Comparison of ENCODE assay signal across 17 mouse cellular contexts in the genomic region with DNA sequence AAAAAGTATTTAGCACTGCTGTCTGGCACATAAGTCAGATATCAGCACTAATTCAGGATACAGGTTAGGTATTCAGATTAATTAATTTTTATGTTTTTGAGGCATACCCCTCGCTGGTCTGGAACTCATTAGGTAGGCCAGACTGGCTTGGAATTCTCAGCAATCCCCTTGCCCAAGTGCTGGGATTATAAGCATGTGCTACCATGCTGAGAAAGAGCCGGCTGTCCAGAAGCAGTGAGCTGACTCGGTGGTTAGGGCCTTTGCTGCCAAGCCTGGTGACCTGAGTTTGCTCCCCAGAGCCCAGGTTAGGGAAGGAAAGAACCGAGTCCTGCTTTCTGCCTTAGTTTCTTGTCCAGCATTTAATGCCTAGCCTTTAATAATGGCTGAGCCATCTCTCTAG.
DNase-seq lines count a peak whose midpoint lies in the region; ATAC-seq lines count a peak whose summit lies in the region.
"Had no signal": no experiment of that assay in that cellular context is flagged by ENCODE, and none has a peak within 500 bp of the region (broad histone marks: within the 10 kb centered on the region; RNA-seq: fewer than 3 reads in every experiment).

No protein-coding gene starts in this region.

- no peak overlapping the region for H3K4me3 ChIP-seq in hindbrain, embryonic 12.5 days
- no peak overlapping the region for H3K4me3 ChIP-seq in hindbrain, embryonic 11.5 days (ENCODE audit: low read depth, low read length)
- no peak overlapping the region for H3K4me3 ChIP-seq in neural tube, embryonic 13.5 days

- H3K4me2 ChIP-seq in hindbrain, embryonic 12.5 days (replicated peaks): no peak overlapping the region
- H3K4me2 ChIP-seq in hindbrain, embryonic 11.5 days (replicated peaks; ENCODE audit: low read depth, low read length): no peak overlapping the region
- no peak overlapping the region for H3K4me2 ChIP-seq in neural tube, embryonic 13.5 days

- 44% methylated on average over 4 of the region's 4 CpGs for WGBS in hindbrain, embryonic 12.5 days
- WGBS in hindbrain, embryonic 11.5 days: 50% methylated on average over 4 of the region's 4 CpGs
- WGBS in neural tube, embryonic 13.5 days: 42% methylated on average over 4 of the region's 4 CpGs

- H3K9ac ChIP-seq in hindbrain, embryonic 12.5 days: no peak overlapping the region
- no peak overlapping the region for H3K9ac ChIP-seq in hindbrain, embryonic 11.5 days (ENCODE audit: low read depth, low read length)
- H3K9ac ChIP-seq in neural tube, embryonic 13.5 days: no peak overlapping the region
- H3K9ac ChIP-seq: liver, postnatal 0 days had no signal

- DNase-seq in cerebellum, adult 9-11 months: peak; percentile 37
- DNase-seq in cerebellum, adult 8-10 months: no peak
- DNase-seq in hindbrain, embryonic 11.5 days (ENCODE audit: low spot score): no peak
- DNase-seq in neural tube, embryonic 10.5 days (ENCODE audit: extremely low spot score, low spot score): no peak
- no peak for DNase-seq in kidney, adult 18-20 months
- DNase-seq: adrenal gland, postnatal 14 days; gastrocnemius, postnatal 36 days; kidney, adult 2 months; kidney, postnatal 10 days; liver, postnatal 0 days; lung, postnatal 14 days; thymus, postnatal 36 days had no signal

- no peaks in the 10 kb centered on the region for H3K27me3 ChIP-seq in hindbrain, embryonic 12.5 days
- no peaks in the 10 kb centered on the region for H3K27me3 ChIP-seq in hindbrain, embryonic 11.5 days (ENCODE audit: control insufficient read depth, insufficient read depth, low read length)
- H3K27me3 ChIP-seq in neural tube, embryonic 13.5 days: no peaks in the 10 kb centered on the region
- H3K27me3 ChIP-seq: Patski had no signal

- no peak for ATAC-seq in hindbrain, embryonic 12.5 days (ENCODE audit: low FRiP score)
- no peak for ATAC-seq in hindbrain, embryonic 11.5 days (ENCODE audit: low FRiP score)
- ATAC-seq in neural tube, embryonic 13.5 days (ENCODE audit: low read depth): no peak
- ATAC-seq in erythroblast, adult 5-6 weeks (replicated peaks; ENCODE audit: low FRiP score, poor library complexity, severe bottlenecking): no peak
- ATAC-seq: forebrain, embryonic 16.5 days; liver, postnatal 0 days; Patski had no signal

- no peaks in the 10 kb centered on the region for H3K36me3 ChIP-seq in hindbrain, embryonic 12.5 days
- H3K36me3 ChIP-seq in hindbrain, embryonic 11.5 days (ENCODE audit: control insufficient read depth, insufficient read depth, low read length): 0 out of 2 replicates have a peak, but pooled peaks cover under 1% of the 10 kb centered on the region
- H3K36me3 ChIP-seq in neural tube, embryonic 13.5 days: peaks cover 5% of the 10 kb centered on the region; the same call in 1 of the 2 replicates

- peaks cover 39% of the 10 kb centered on the region for H3K4me1 ChIP-seq in hindbrain, embryonic 12.5 days
- peaks cover 10% of the 10 kb centered on the region for H3K4me1 ChIP-seq in hindbrain, embryonic 11.5 days (replicated peaks; ENCODE audit: control insufficient read depth, insufficient read depth, low read length)
- peaks cover 44% of the 10 kb centered on the region for H3K4me1 ChIP-seq in neural tube, embryonic 13.5 days (replicated peaks)

- H3K27ac ChIP-seq in hindbrain, embryonic 12.5 days: peak overlapping the region; percentile 40; the same call in 1 of the 2 replicates
- H3K27ac ChIP-seq in hindbrain, embryonic 11.5 days (ENCODE audit: low read depth, low read length): no peak overlapping the region
- H3K27ac ChIP-seq in neural tube, embryonic 13.5 days (replicated peaks): peak overlapping the region; percentile 52; the same call in 1 of the 2 replicates

- H3K9me3 ChIP-seq in hindbrain, embryonic 12.5 days (replicated peaks): no peaks in the 10 kb centered on the region
- no peaks in the 10 kb centered on the region for H3K9me3 ChIP-seq in hindbrain, embryonic 11.5 days (ENCODE audit: control insufficient read depth, low read length)
- no peaks in the 10 kb centered on the region for H3K9me3 ChIP-seq in neural tube, embryonic 13.5 days
